Mouse (Mus musculus): Measurements from ENCODE around the gene Phf20.

DNA sequence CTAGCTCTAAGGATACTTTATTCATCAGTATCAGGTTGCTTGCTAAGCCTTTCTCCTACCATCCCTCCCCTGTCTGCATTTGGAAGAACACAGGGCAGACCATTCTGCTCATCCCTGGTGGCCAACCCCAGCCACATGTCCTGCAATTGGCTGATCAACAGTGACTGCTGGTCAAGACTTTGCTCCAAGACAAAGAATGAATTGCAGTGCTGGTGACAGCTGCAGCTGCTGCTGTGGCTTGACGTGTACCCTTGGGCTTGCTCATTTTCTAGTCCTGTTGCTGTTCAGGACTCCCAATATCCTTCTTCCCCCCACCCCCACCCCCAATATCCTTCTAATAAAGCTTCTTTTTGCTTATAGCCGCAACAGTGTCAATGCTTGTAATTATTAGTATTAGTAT lies 4.2 kb upstream of the Phf20 start:
- no peak for TF ChIP-seq GATA1 (IDR thresholded peaks at IDR 0.05; ENCODE audit: borderline replicate concordance, low read length)
- TF ChIP-seq FLI1 (IDR thresholded peaks at IDR 0.05; ENCODE audit: low read length), result no peak
